Mouse (Mus musculus): Measurements from ENCODE around the gene Kcng3. TPM values are rescaled to one million over a fixed set of nuclear protein-coding genes. Genes with fewer than 3 reads are reported as not detected.

Gene Kcng3
- total and polyA plus RNA-seq, 2 experiments from 2014 or later, result 0.09 to 2.3 TPM

DNA sequence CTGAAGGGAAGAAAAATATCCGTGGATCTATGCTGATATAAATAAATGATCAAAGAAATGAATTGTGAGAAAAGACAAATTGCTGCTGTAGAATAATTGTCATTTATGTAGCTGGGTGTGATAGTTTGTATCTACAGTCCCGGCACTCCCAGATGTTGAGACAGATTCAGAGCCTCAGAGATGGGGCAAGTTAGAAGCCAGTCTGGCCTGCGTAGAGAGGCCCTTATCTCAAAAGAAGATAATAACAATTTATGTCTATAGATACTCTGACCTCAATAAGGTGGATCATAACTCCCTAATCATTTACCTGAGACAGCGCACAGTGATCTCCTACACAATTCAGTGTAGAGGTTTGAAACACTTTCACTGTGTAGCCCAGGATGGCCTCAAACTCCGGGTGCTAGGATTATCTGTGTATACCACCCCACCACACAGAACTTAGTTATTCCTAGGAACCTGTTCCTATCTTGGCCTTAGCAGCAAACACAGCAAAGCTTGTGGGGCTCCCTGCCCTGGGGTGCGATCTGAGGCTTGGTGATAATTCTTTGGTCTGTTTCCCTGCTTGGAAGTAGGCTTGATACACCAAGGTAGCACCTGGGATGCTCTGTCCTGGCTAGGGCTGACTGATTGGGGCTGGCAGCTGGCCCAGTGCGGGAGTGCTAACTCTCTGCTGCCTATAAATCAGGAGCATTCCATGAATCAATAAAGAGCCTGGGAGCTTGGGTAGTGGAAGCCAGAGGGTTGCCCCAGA, 19.4 kb upstream of the Kcng3 start:
- H3K4me2 ChIP-seq (ENCODE audit: low read depth, low read length, poor library complexity, severe bottlenecking), result no peak overlapping the region
- no peak for TF ChIP-seq CTCF (IDR thresholded peaks at IDR 0.05)
- ATAC-seq (ENCODE audit: low FRiP score), result no peak

GRCm38 (mm10) chr17:83649986-83650385, 18.3 kb upstream of the Kcng3 start:
- no peak overlapping the region for H3K4me3 ChIP-seq (ENCODE audit: low read depth, low read length)
- WGBS, result 98% methylated on average over 3 of the region's 3 CpGs
- H3K4me1 ChIP-seq (ENCODE audit: insufficient read depth, low read length), result no peaks in the 10 kb centered on the region
- H3K27me3 ChIP-seq (ENCODE audit: insufficient read depth, low read length), result no peaks in the 10 kb centered on the region
- H3K4me2 ChIP-seq (ENCODE audit: low read depth, low read length, poor library complexity, severe bottlenecking), result no peak overlapping the region
- DNase-seq (ENCODE audit: low spot score) (no peak), ATAC-seq (ENCODE audit: low FRiP score) (no peak)
- no peaks in the 10 kb centered on the region for H3K9me3 ChIP-seq (ENCODE audit: low read length)
- no peak for TF ChIP-seq CTCF (IDR thresholded peaks at IDR 0.05)
- H3K9ac ChIP-seq (replicated peaks; ENCODE audit: low read length, poor library complexity, severe bottlenecking), result no peak overlapping the region
- H3K27ac ChIP-seq (ENCODE audit: low read depth, low read length), result no peak overlapping the region
- H3K36me3 ChIP-seq (ENCODE audit: insufficient read depth, low read length), result no peaks in the 10 kb centered on the region

More for the DNA sequence above, 19.4 kb upstream of the Kcng3 start:
- H3K4me3 ChIP-seq (ENCODE audit: low read depth, low read length), result no peak overlapping the region
- H3K9ac ChIP-seq (replicated peaks; ENCODE audit: low read length, poor library complexity, severe bottlenecking), result no peak overlapping the region
- no peaks in the 10 kb centered on the region for H3K4me1 ChIP-seq (ENCODE audit: insufficient read depth, low read length)
- no peaks in the 10 kb centered on the region for H3K36me3 ChIP-seq (ENCODE audit: insufficient read depth, low read length)
- no peaks in the 10 kb centered on the region for H3K9me3 ChIP-seq (ENCODE audit: low read length)
- DNase-seq (ENCODE audit: low spot score), result no peak
- no peak overlapping the region for H3K27ac ChIP-seq (ENCODE audit: low read depth, low read length)
- no peaks in the 10 kb centered on the region for H3K27me3 ChIP-seq (ENCODE audit: insufficient read depth, low read length)
- 86% methylated on average over 7 of the region's 7 CpGs for WGBS

GRCm38 (mm10) chr17:83647413-83647812, 15.7 kb upstream of the Kcng3 start:
- WGBS, result 97% methylated on average over 7 of the region's 7 CpGs
- Histone ChIP-seq H3K27me3 (ENCODE audit: insufficient read depth, low read length) (no peaks in the 10 kb centered on the region), H3K9me3 (ENCODE audit: low read length) (no peaks in the 10 kb centered on the region), H3K36me3 (ENCODE audit: insufficient read depth, low read length) (no peaks in the 10 kb centered on the region), H3K4me3 (ENCODE audit: low read depth, low read length) (no peak overlapping the region), H3K4me1 (ENCODE audit: insufficient read depth, low read length) (no peaks in the 10 kb centered on the region), H3K4me2 (ENCODE audit: low read depth, low read length, poor library complexity, severe bottlenecking) (no peak overlapping the region), H3K9ac (replicated peaks; ENCODE audit: low read length, poor library complexity, severe bottlenecking) (no peak overlapping the region), H3K27ac (ENCODE audit: low read depth, low read length) (no peak overlapping the region)
- DNase-seq (ENCODE audit: low spot score) (no peak), ATAC-seq (ENCODE audit: low FRiP score) (no peak)
- no peak for TF ChIP-seq CTCF (IDR thresholded peaks at IDR 0.05)

- H3K27ac ChIP-seq (ENCODE audit: low read depth, low read length), result no peak overlapping the region
- TF ChIP-seq CTCF (IDR thresholded peaks at IDR 0.05), result no peak
- no peak for DNase-seq (ENCODE audit: low spot score)
- no peak overlapping the region for H3K9ac ChIP-seq (replicated peaks; ENCODE audit: low read length, poor library complexity, severe bottlenecking)
- no peak for ATAC-seq (ENCODE audit: low FRiP score)
- no peaks in the 10 kb centered on the region for H3K36me3 ChIP-seq (ENCODE audit: insufficient read depth, low read length)
- H3K27me3 ChIP-seq (ENCODE audit: insufficient read depth, low read length), result no peaks in the 10 kb centered on the region
- no peaks in the 10 kb centered on the region for H3K9me3 ChIP-seq (ENCODE audit: low read length)
- no peaks in the 10 kb centered on the region for H3K4me1 ChIP-seq (ENCODE audit: insufficient read depth, low read length)
- no peak overlapping the region for H3K4me3 ChIP-seq (ENCODE audit: low read depth, low read length)
- WGBS, result 82% methylated on average over 8 of the region's 8 CpGs
- no peak overlapping the region for H3K4me2 ChIP-seq (ENCODE audit: low read depth, low read length, poor library complexity, severe bottlenecking)
Observed at GRCm38 (mm10) chr17:83646425-83647163, 14.9 kb upstream of the Kcng3 start.

DNA sequence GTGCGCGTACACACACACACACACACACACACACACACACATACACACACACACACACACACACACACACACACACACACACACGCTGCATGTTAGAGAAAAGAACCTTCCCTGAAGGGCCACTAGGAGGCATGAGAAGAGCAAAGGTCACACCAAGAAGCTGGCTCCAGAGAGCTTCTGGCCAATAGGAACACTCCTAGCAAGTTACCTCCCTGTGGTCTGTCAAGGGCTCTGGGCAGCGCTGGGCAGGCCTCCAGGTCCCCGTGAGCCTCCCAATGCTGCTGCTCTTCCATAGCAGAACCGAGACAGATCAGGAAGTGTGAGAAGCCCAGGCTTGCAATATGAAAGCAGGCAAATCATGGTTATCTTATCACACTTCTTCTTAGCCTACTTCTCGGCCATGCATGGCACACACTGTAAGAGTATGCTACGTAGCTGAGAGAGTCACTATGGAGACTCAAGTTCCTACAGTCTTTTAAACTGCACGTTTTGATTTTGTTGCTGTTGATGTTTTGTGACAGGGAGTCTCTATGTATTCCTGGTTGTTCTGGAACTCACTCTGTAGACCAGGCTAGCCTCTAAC, 13.6 kb upstream of the Kcng3 start:
- no peak overlapping the region for H3K4me3 ChIP-seq (ENCODE audit: low read depth, low read length)
- H3K36me3 ChIP-seq (ENCODE audit: insufficient read depth, low read length), result no peaks in the 10 kb centered on the region
- 64% methylated on average over 8 of the region's 9 CpGs for WGBS
- no peak overlapping the region for H3K27ac ChIP-seq (ENCODE audit: low read depth, low read length)
- no peaks in the 10 kb centered on the region for H3K4me1 ChIP-seq (ENCODE audit: insufficient read depth, low read length)
- no peak overlapping the region for H3K4me2 ChIP-seq (ENCODE audit: low read depth, low read length, poor library complexity, severe bottlenecking)
- H3K9me3 ChIP-seq (ENCODE audit: low read length), result no peaks in the 10 kb centered on the region
- peak; percentile 28 for TF ChIP-seq CTCF (IDR thresholded peaks at IDR 0.05)
- no peak for ATAC-seq (ENCODE audit: low FRiP score)
- no peaks in the 10 kb centered on the region for H3K27me3 ChIP-seq (ENCODE audit: insufficient read depth, low read length)
- no peak for DNase-seq (ENCODE audit: low spot score)
- H3K9ac ChIP-seq (replicated peaks; ENCODE audit: low read length, poor library complexity, severe bottlenecking), result no peak overlapping the region

DNA sequence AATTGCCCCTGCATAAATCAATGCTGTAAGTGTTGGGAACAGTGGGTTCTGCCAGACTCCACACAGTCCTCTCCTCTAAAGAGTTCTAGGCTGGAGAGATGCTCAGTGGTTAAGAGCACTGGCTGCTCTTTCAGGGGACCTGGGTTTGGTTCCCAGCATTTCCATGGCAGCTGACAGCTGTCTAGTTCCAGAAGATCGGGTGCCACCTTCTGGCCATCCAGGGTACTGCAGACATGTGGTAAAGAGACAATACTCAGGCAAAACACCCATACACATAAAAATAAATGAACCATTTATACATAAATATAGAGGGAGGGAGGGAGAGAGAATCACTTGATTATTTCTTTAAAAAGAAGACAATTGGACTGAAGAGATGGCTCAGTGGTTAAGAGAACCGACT, 5.7 kb upstream of the Kcng3 start:
- ATAC-seq (ENCODE audit: low FRiP score) (no peak), DNase-seq (ENCODE audit: low spot score) (no peak)
- Histone ChIP-seq H3K36me3 (ENCODE audit: insufficient read depth, low read length) (no peaks in the 10 kb centered on the region), H3K4me3 (ENCODE audit: low read depth, low read length) (no peak overlapping the region), H3K9ac (replicated peaks; ENCODE audit: low read length, poor library complexity, severe bottlenecking) (no peak overlapping the region), H3K27me3 (ENCODE audit: insufficient read depth, low read length) (no peaks in the 10 kb centered on the region; the same call in 1 of the 2 replicates), H3K4me2 (ENCODE audit: low read depth, low read length, poor library complexity, severe bottlenecking) (no peak overlapping the region), H3K27ac (ENCODE audit: low read depth, low read length) (no peak overlapping the region), H3K4me1 (ENCODE audit: insufficient read depth, low read length) (no peaks in the 10 kb centered on the region; the same call in 1 of the 2 replicates), H3K9me3 (ENCODE audit: low read length) (no peaks in the 10 kb centered on the region)
- 91% methylated on average over 2 of the region's 2 CpGs for WGBS
- peak; percentile 55 for TF ChIP-seq CTCF (IDR thresholded peaks at IDR 0.05)

Measured in midbrain, postnatal 0 days (tissue).